Mouse (Mus musculus) CH12.LX (cell line): ENCODE results near the gene Irf5.

Experiments
- CTCF ChIP-seq, 2 experiments: IDR thresholded peaks in 1 of 2; conservative IDR thresholded peaks in 1 of 2; 2 replicates each; pipeline ENCODE4 v1.5.1; 2011 to 2012; ENCODE audit warnings: low read depth in 2 of 2, low read length in 2 of 2, improper control_type of control experiment in 1 of 2, inconsistent platforms in 1 of 2, mild to moderate bottlenecking in 1 of 2, moderate library complexity in 1 of 2
- E2F4 ChIP-seq: IDR thresholded peaks from 2 replicates; pipeline ENCODE4 v1.6.1; 2011; ENCODE audit warnings: low read depth, low read length, improper control_type of control experiment; ENCODE audit not compliant: insufficient replicate concordance
- KAT2A ChIP-seq: IDR thresholded peaks from 2 replicates; pipeline ENCODE4 v1.6.1; 2012; ENCODE audit warnings: low read length, improper control_type of control experiment, inconsistent platforms; ENCODE audit not compliant: insufficient replicate concordance
- MAZ ChIP-seq: IDR thresholded peaks from 2 replicates; pipeline ENCODE4 v1.6.1; 2012; ENCODE audit warnings: low read depth, mild to moderate bottlenecking, inconsistent platforms, low read length, improper control_type of control experiment, moderate library complexity
- NRF1 ChIP-seq: IDR thresholded peaks from 2 replicates; pipeline ENCODE4 v1.6.1; 2014; ENCODE audit warnings: low read depth, mild to moderate bottlenecking, inconsistent platforms, low read length, improper control_type of control experiment, moderate library complexity
- POLR2A ChIP-seq: IDR thresholded peaks from 2 replicates; pipeline ENCODE4 v1.6.1; 2011; ENCODE audit warnings: low read depth, mild to moderate bottlenecking, improper control_type of control experiment, low read length

DNA sequence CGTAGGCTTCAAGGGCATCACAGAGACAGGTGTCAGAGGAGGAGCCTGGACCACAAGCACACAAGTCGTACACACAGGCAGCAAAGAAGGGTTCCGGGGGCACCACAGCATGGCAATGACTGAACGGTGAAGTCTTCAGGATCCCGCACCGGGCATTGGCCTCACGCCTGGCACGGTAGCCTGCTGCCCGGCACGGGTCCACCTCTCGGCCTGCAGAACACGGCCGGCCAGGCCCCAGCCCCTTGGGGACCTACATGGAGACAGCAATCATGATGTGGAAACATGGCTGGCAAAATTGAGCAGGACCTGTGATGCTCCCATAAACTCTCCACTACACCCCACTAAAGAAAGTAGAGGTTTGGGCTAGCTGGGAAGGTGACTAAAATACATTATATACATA, 43.7 kb upstream of the Irf5 start:
- TF ChIP-seq CTCF (conservative IDR thresholded peaks at IDR 0.05 in 1 of 2, IDR thresholded peaks at IDR 0.05 in 1 of 2; ENCODE audit: low read depth in 2 of 2, low read length in 2 of 2) (no peak), POLR2A (no peak), E2F4 (no peak), MAZ (no peak), KAT2A (no peak), NRF1 (no peak)
